Mouse (Mus musculus): Measurements from ENCODE around the gene Ppp1r13l. TPM values are rescaled to one million over a fixed set of nuclear protein-coding genes. Genes with fewer than 3 reads are reported as not detected.
A peak's percentile ranks its signal among the peaks of the same experiment; 100 is the strongest.

Gene Ppp1r13l
- polyA plus RNA-seq, 1 experiment, result 1.6 TPM

GRCm38 (mm10) chr7:19420821-19421636 lies 61.5 kb downstream of the Ppp1r13l start:
- peaks cover 5% of the 10 kb centered on the region; the same call in 1 of the 2 replicates for H3K4me1 ChIP-seq (ENCODE audit: control insufficient read depth, insufficient read depth, low read length)
- no peak for TF ChIP-seq CTCF (IDR thresholded peaks at IDR 0.05; ENCODE audit: low read depth, low read length)
- TF ChIP-seq POLR2A (IDR thresholded peaks at IDR 0.05; ENCODE audit: borderline replicate concordance, low read depth, low read length), result no peak
- no peak overlapping the region for H3K27ac ChIP-seq (ENCODE audit: insufficient read depth, low read depth, low read length)
- peak overlapping the region; percentile 60 for H3K4me3 ChIP-seq (ENCODE audit: insufficient read depth, low read length)

GRCm38 (mm10) chr7:19423083-19423482 lies 63.5 kb downstream of the Ppp1r13l start:
- no peak for TF ChIP-seq CTCF (IDR thresholded peaks at IDR 0.05; ENCODE audit: low read depth, low read length)
- no peak for TF ChIP-seq POLR2A (IDR thresholded peaks at IDR 0.05; ENCODE audit: borderline replicate concordance, low read depth, low read length)
- H3K27ac ChIP-seq (ENCODE audit: insufficient read depth, low read depth, low read length), result no peak overlapping the region
- no peak overlapping the region for H3K4me3 ChIP-seq (ENCODE audit: insufficient read depth, low read length)
- H3K4me1 ChIP-seq (ENCODE audit: control insufficient read depth, insufficient read depth, low read length), result peaks cover 5% of the 10 kb centered on the region; the same call in 1 of the 2 replicates

GRCm38 (mm10) chr7:19424051-19424450 lies 64.5 kb downstream of the Ppp1r13l start:
- TF ChIP-seq POLR2A (IDR thresholded peaks at IDR 0.05; ENCODE audit: borderline replicate concordance, low read depth, low read length), result no peak
- Histone ChIP-seq H3K27ac (ENCODE audit: insufficient read depth, low read depth, low read length) (no peak overlapping the region), H3K4me1 (ENCODE audit: control insufficient read depth, insufficient read depth, low read length) (peaks cover 5% of the 10 kb centered on the region; the same call in 1 of the 2 replicates), H3K4me3 (ENCODE audit: insufficient read depth, low read length) (no peak overlapping the region)

GRCm38 (mm10) chr7:19426349-19426748 lies 66.8 kb downstream of the Ppp1r13l start:
- Histone ChIP-seq H3K27ac (ENCODE audit: insufficient read depth, low read depth, low read length) (no peak overlapping the region), H3K4me3 (ENCODE audit: insufficient read depth, low read length) (no peak overlapping the region), H3K4me1 (ENCODE audit: control insufficient read depth, insufficient read depth, low read length) (peaks cover 2% of the 10 kb centered on the region; the same call in 1 of the 2 replicates)
- TF ChIP-seq POLR2A (IDR thresholded peaks at IDR 0.05; ENCODE audit: borderline replicate concordance, low read depth, low read length) (no peak), CTCF (IDR thresholded peaks at IDR 0.05; ENCODE audit: low read depth, low read length) (no peak)

- TF ChIP-seq CTCF (IDR thresholded peaks at IDR 0.05; ENCODE audit: low read depth, low read length) (no peak), POLR2A (IDR thresholded peaks at IDR 0.05; ENCODE audit: borderline replicate concordance, low read depth, low read length) (no peak)
- Histone ChIP-seq H3K4me3 (ENCODE audit: insufficient read depth, low read length) (no peak overlapping the region), H3K27ac (ENCODE audit: insufficient read depth, low read depth, low read length) (no peak overlapping the region), H3K4me1 (ENCODE audit: control insufficient read depth, insufficient read depth, low read length) (no peaks in the 10 kb centered on the region)
These were observed 67.3 kb downstream of the Ppp1r13l start for GRCm38 (mm10) chr7:19426888-19427287.

Other genes starting within 250 kb of the Ppp1r13l start
- gene Gm4969, start 241.4 kb upstream of the Ppp1r13l start, polyA plus RNA-seq (2012; ENCODE audit: insufficient read depth, insufficient read length, missing spikeins), result not detected in 2 replicates
- 7.1 and 8.2 TPM in 2 replicates for gene Fbxo46, start 239.9 kb upstream of the Ppp1r13l start, polyA plus RNA-seq (2012; ENCODE audit: insufficient read depth, insufficient read length, missing spikeins)
- 10.4 and 11.8 TPM in 2 replicates for gene Qpctl, start 210.5 kb upstream of the Ppp1r13l start, polyA plus RNA-seq (2012; ENCODE audit: insufficient read depth, insufficient read length, missing spikeins)
- 26.4 and 27.9 TPM in 2 replicates for gene Snrpd2, start 210.0 kb upstream of the Ppp1r13l start, polyA plus RNA-seq (2012; ENCODE audit: insufficient read depth, insufficient read length, missing spikeins)
- not detected in 2 replicates for gene Gipr, start 193.6 kb upstream of the Ppp1r13l start, polyA plus RNA-seq (2012; ENCODE audit: insufficient read depth, insufficient read length, missing spikeins)
- 12.2 and 17.8 TPM in 2 replicates for gene Eml2, start 183.3 kb upstream of the Ppp1r13l start, polyA plus RNA-seq (2012; ENCODE audit: insufficient read depth, insufficient read length, missing spikeins)
- not detected in 2 replicates for gene Gpr4, start 147.2 kb upstream of the Ppp1r13l start, polyA plus RNA-seq (2012; ENCODE audit: insufficient read depth, insufficient read length, missing spikeins)
- 20.0 and 22.0 TPM in 2 replicates for gene Opa3, start 131.4 kb upstream of the Ppp1r13l start, polyA plus RNA-seq (2012; ENCODE audit: insufficient read depth, insufficient read length, missing spikeins)
- gene Vasp, start 87.9 kb upstream of the Ppp1r13l start, polyA plus RNA-seq (2012; ENCODE audit: insufficient read depth, insufficient read length, missing spikeins), result 178 and 187 TPM in 2 replicates
- 0.93 and 4.2 TPM in 2 replicates for gene Ppm1n, start 79.7 kb upstream of the Ppp1r13l start, polyA plus RNA-seq (2012; ENCODE audit: insufficient read depth, insufficient read length, missing spikeins)
- gene Rtn2, start 77.1 kb upstream of the Ppp1r13l start, polyA plus RNA-seq (2012; ENCODE audit: insufficient read depth, insufficient read length, missing spikeins), result 1.4 and 2.0 TPM in 2 replicates
- gene Fosb, start 49.7 kb upstream of the Ppp1r13l start, polyA plus RNA-seq (2012; ENCODE audit: insufficient read depth, insufficient read length, missing spikeins), result 0.68 TPM in 1 of 2 replicates, not detected in the other
- gene Ercc1, start 15.0 kb upstream of the Ppp1r13l start, polyA plus RNA-seq (2012; ENCODE audit: insufficient read depth, insufficient read length, missing spikeins), result 30.7 and 35.4 TPM in 2 replicates
- 7.8 and 8.4 TPM in 2 replicates for gene Cd3eap, start 266 bp upstream of the Ppp1r13l start, polyA plus RNA-seq (2012; ENCODE audit: insufficient read depth, insufficient read length, missing spikeins)
- 14.5 and 18.9 TPM in 2 replicates for gene Ercc2, start 22.3 kb downstream of the Ppp1r13l start, polyA plus RNA-seq (2012; ENCODE audit: insufficient read depth, insufficient read length, missing spikeins)
- 0.95 TPM in 1 of 2 replicates, not detected in the other for gene Klc3, start 44.4 kb downstream of the Ppp1r13l start, polyA plus RNA-seq (2012; ENCODE audit: insufficient read depth, insufficient read length, missing spikeins)
- gene Ckm, start 45.0 kb downstream of the Ppp1r13l start, polyA plus RNA-seq (2012; ENCODE audit: insufficient read depth, insufficient read length, missing spikeins), result 0.65 TPM in 1 of 2 replicates, not detected in the other
- gene Mark4, start 99.1 kb downstream of the Ppp1r13l start, polyA plus RNA-seq (2012; ENCODE audit: insufficient read depth, insufficient read length, missing spikeins), result 21.3 and 21.4 TPM in 2 replicates
- gene Exoc3l2, start 103.6 kb downstream of the Ppp1r13l start, polyA plus RNA-seq (2012; ENCODE audit: insufficient read depth, insufficient read length, missing spikeins), result not detected in 2 replicates
- 9.7 and 11.0 TPM in 2 replicates for gene Bloc1s3, start 148.6 kb downstream of the Ppp1r13l start, polyA plus RNA-seq (2012; ENCODE audit: insufficient read depth, insufficient read length, missing spikeins)
- gene Trappc6a, start 148.6 kb downstream of the Ppp1r13l start, polyA plus RNA-seq (2012; ENCODE audit: insufficient read depth, insufficient read length, missing spikeins), result 51.4 and 57.0 TPM in 2 replicates
- not detected in 2 replicates for gene Nkpd1, start 158.1 kb downstream of the Ppp1r13l start, polyA plus RNA-seq (2012; ENCODE audit: insufficient read depth, insufficient read length, missing spikeins)
- gene Ppp1r37, start 203.3 kb downstream of the Ppp1r13l start, polyA plus RNA-seq (2012; ENCODE audit: insufficient read depth, insufficient read length, missing spikeins), result 19.3 and 25.7 TPM in 2 replicates
- gene Zfp296, start 217.5 kb downstream of the Ppp1r13l start, polyA plus RNA-seq (2012; ENCODE audit: insufficient read depth, insufficient read length, missing spikeins), result 0.60 TPM in 1 of 2 replicates, not detected in the other
- gene Gemin7, start 217.8 kb downstream of the Ppp1r13l start, polyA plus RNA-seq (2012; ENCODE audit: insufficient read depth, insufficient read length, missing spikeins), result 51.6 and 52.0 TPM in 2 replicates
- 41.1 and 53.9 TPM in 2 replicates for gene Clasrp, start 244.7 kb downstream of the Ppp1r13l start, polyA plus RNA-seq (2012; ENCODE audit: insufficient read depth, insufficient read length, missing spikeins)

Data from bone marrow macrophage, adult 2 months (primary cell).